Mouse (Mus musculus) embryonic facial prominence, embryonic 10.5 days (tissue): ENCODE measurements around the gene Wdfy4. TPM values are rescaled to one million over a fixed set of nuclear protein-coding genes. Genes with fewer than 3 reads are reported as not detected.

ENCODE experiments used
- DNase-seq: peaks from one replicate; pipeline ENCODE4 v3.0.0-alpha.2; 2017; ENCODE audit warnings: low spot score
- H3K27ac ChIP-seq: fragments of 300-500 bp; sonication (generic); replicated peaks from 2 replicates; pipeline ENCODE4 v1.5.1; 2016; ENCODE audit warnings: mild to moderate bottlenecking
- H3K27me3 ChIP-seq: fragments of 300-500 bp; sonication (generic); replicated peaks from 2 replicates; pipeline ENCODE4 v1.6.1; 2016; ENCODE audit warnings: low read depth, mild to moderate bottlenecking; ENCODE audit not compliant: poor library complexity, severe bottlenecking
- H3K36me3 ChIP-seq: fragments of 300-500 bp; sonication (generic); replicated peaks from 2 replicates; pipeline ENCODE4 v1.6.1; 2016; ENCODE audit warnings: mild to moderate bottlenecking, moderate library complexity
- H3K4me1 ChIP-seq: fragments of 300-500 bp; sonication (generic); 2 replicates; pipeline ENCODE4 v1.6.1; 2016
- H3K4me3 ChIP-seq: fragments of 300-500 bp; sonication (generic); 2 replicates; pipeline ENCODE4 v1.5.1; 2016; ENCODE audit warnings: mild to moderate bottlenecking, moderate library complexity
- H3K9me3 ChIP-seq: fragments of 300-500 bp; sonication (generic); 2 replicates; pipeline ENCODE4 v1.6.1; 2016; ENCODE audit warnings: mild to moderate bottlenecking
- WGBS: fragments of 180-500 bp; shearing (Covaris S2); methylation state at CpG from one replicate; pipeline ENCODE4 v1.1.7; 2016; 5-methylcytosine and 5-hydroxymethylcytosine counted together
- polyA plus RNA-seq: library from polyadenylated mRNA; unstranded; fragments of >200 nt; fragmentation: Nextera tagmentation; extraction: Ambion mirVana; gene quantifications from 2 replicates; pipeline ENCODE4 v1.2.1, GENCODE M21; 2016

Gene Wdfy4
- polyA plus RNA-seq, 1 experiment from 2014 or later: 0.17 TPM

DNA sequence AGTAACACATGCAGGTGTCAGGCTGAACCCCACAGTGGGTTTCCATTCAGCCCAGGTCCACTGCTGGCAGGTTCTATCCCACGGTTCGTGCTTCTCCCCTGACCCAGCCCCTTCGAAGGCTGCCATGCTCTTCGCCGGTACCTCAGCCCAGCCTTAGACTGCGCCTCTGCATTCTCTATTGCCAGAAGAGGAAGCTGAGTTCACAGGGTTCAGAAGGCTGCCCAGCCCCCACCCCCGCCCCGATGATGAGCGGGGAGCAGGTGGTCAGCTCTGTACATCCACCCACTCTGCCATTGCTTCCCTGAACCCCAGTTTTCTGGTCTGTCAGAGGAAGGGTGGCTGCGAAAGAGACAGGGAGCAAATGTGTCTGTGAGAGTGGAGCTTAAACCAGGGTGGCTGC lies 185.8 kb downstream of the Wdfy4 start:
- H3K27me3 ChIP-seq: 0 out of 2 replicates have a peak, but pooled peaks cover 4% of the 10 kb centered on the region
- peak overlapping the region; percentile 35; the same call in 1 of the 2 replicates for H3K27ac ChIP-seq
- no peaks in the 10 kb centered on the region for H3K36me3 ChIP-seq
- peaks cover 29% of the 10 kb centered on the region for H3K4me1 ChIP-seq
- no peaks in the 10 kb centered on the region for H3K9me3 ChIP-seq
- no peak overlapping the region for H3K4me3 ChIP-seq
- DNase-seq: no peak
- 22% methylated on average over 10 of the region's 10 CpGs for WGBS

DNA sequence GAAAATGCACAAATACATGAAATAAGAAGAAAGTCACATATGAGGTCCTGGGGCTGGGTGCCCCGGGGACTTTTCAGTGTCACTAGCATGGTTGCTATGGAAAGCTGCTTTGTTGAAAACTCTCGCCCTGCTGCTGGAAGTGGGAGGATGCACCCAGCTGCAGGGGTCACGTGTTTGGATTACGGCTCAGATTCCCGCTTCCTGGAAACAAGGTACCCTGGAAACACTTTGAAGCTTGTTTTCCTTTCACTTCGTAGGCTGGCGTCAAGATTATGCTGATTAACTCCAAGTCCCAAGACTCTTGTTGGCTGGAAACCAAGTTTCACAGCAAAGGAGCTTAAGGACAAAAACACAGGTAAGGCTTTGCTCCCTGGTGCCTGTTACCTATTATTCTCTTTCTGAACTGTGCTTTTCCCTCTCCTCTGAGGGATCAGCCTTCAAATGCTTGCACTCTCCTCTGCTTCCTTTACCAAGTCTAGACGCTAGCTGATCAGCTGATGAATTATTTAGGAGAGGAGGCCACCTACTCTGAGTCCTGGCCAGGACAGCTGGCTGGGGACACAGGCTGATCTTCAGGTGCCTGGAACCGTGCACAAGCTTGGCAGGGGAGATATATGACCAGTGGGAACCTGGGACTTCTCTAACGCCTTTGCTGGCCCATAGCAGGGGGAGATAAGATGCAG lies 190.2 kb downstream of the Wdfy4 start:
- Histone ChIP-seq H3K27ac (peak overlapping the region; percentile 65), H3K9me3 (no peaks in the 10 kb centered on the region), H3K4me1 (peaks cover 24% of the 10 kb centered on the region), H3K27me3 (0 out of 2 replicates have a peak, but pooled peaks cover 4% of the 10 kb centered on the region), H3K4me3 (peak overlapping the region; percentile 36), H3K36me3 (no peaks in the 10 kb centered on the region)
- WGBS: 8% methylated on average over 10 of the region's 10 CpGs
- peak; percentile 80 for DNase-seq

DNA sequence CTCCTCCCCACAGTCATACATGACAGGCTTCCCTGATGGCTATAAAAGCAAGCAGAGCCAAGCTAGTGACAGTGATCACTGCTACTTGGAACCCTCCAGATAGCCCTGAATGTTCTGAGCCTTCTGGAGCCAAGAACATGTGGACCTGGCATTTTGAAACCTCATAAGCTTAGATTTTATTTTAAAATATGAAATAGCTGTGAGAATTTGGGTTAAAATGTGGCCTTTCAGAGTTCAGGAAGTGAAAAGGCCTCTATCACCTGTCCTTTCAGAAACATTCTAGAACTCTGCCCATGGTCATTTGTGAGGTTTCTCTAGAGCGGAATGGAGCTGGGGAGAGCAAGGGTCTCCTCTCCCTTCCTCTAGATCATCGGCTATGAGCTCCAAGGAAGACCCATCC lies 194.2 kb downstream of the Wdfy4 start, which contains the start of gene Lrrc18:
Gene Lrrc18, plus strand, starts transcription at position 301 of the 400 bp plus-strand sequence.
- 92% methylated on average over 2 of the region's 2 CpGs for WGBS
- no peak for DNase-seq
- no peak within 1 kb of the TSS for H3K27ac ChIP-seq
- H3K36me3 ChIP-seq: no peaks in the 10 kb centered on the region
- no peak within 1 kb of the TSS for H3K4me3 ChIP-seq
- 0 out of 2 replicates have a peak, but pooled peaks cover 4% of the 10 kb centered on the region for H3K27me3 ChIP-seq
- H3K4me1 ChIP-seq: peaks cover 13% of the 10 kb centered on the region
- H3K9me3 ChIP-seq: no peaks in the 10 kb centered on the region

DNA sequence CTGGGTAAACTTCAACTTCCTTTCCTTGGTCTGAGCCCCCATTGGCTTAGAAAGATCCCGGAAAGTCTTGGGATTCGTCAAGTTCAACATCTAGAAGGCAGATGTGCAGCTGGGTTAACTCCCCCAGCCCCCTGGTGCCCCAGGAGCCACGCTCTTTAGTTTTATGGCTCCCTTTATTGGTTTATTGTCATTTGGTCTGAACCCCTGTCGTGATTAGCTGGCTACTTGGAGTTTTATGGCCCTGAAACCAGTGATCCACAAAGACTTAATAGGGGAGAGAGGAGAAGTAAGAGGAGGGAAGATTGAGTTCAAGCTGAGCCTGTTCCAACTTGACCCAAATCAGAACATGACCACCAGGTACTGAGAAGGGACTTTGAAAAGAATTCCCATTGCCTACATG lies 198.6 kb downstream of the Wdfy4 start:
- 71% methylated on average over 4 of the region's 4 CpGs for WGBS
- Histone ChIP-seq H3K9me3 (no peaks in the 10 kb centered on the region), H3K36me3 (no peaks in the 10 kb centered on the region), H3K4me3 (no peak overlapping the region), H3K4me1 (0 out of 2 replicates have a peak, but pooled peaks cover 7% of the 10 kb centered on the region), H3K27ac (no peak overlapping the region), H3K27me3 (no peaks in the 10 kb centered on the region)
- no peak for DNase-seq

DNA sequence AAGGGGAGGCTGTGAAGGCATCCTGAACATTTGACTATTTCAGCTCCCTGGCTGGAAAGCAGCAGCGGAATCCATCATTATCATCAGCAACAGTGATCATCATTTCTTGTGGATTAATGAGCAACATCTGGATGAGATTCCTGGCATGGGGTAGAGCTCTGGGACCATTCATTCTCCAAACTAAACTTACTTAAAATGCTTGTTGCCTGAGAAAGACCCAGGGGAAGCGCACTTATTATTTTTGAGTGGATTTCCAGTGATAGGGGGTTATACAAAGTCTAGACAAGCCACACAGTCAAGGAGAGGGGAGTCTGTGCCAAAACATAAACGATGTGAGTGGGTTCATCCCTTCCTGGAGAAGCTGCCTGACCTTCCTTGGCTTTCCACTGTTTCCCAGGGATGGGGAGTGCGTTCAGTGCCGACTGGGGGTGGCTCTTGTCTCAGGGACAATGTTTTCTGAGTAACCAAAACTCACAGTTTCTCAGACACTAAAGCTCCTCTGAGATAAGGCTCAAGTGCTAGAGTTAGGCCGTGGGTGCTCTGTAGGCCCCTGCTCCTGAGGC lies 201.1 kb downstream of the Wdfy4 start:
- Histone ChIP-seq H3K4me3 (no peak overlapping the region), H3K4me1 (0 out of 2 replicates have a peak, but pooled peaks cover 7% of the 10 kb centered on the region), H3K27me3 (no peaks in the 10 kb centered on the region), H3K36me3 (no peaks in the 10 kb centered on the region), H3K27ac (no peak overlapping the region), H3K9me3 (no peaks in the 10 kb centered on the region)
- WGBS: 80% methylated on average over 6 of the region's 6 CpGs
- DNase-seq: no peak

DNA sequence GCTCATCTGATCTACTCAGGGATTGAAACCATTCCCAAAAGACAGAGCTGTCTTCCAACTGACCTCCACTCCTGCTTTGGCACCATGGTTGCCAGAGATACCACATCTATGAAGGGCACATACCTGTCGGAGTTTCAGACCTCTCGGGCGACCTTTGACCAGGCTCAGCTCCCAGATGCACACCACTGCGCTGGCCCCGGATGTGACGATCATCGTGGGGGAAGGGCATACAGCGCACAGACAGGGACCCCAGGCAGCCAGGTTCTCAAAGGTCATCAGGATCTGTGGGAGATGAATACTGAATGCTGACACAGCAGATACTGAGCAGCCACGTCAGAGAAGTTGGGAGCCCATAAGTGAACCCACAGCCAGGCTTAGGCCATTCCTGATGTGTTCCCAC lies 214.6 kb downstream of the Wdfy4 start:
- Histone ChIP-seq H3K36me3 (no peaks in the 10 kb centered on the region), H3K9me3 (no peaks in the 10 kb centered on the region), H3K4me3 (no peak overlapping the region), H3K27ac (no peak overlapping the region), H3K27me3 (no peaks in the 10 kb centered on the region; the same call in 1 of the 2 replicates), H3K4me1 (no peaks in the 10 kb centered on the region)
- DNase-seq: no peak
- WGBS: 71% methylated on average over 9 of the region's 9 CpGs

DNA sequence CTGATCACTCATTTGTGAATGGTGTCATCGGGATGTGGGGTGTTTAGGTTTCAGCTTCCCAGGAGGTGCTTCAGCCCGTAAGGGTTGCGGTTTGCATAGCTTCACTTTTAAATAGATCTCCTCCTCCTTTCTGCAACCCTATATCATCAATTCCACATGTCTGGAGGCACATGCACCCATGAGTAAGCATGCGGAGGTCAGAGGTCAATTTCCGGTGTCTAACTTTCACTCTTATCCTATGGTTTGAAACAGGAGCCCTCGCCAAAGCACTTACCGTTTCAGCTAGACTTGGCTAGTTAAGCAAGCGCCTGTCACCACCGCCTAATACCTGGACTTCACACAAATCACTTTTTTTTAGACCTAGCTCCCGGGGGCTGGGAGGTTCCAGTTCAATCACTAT lies 220.6 kb downstream of the Wdfy4 start:
- 60% methylated on average over 10 of the region's 10 CpGs for WGBS
- DNase-seq: peak; percentile 47

DNA sequence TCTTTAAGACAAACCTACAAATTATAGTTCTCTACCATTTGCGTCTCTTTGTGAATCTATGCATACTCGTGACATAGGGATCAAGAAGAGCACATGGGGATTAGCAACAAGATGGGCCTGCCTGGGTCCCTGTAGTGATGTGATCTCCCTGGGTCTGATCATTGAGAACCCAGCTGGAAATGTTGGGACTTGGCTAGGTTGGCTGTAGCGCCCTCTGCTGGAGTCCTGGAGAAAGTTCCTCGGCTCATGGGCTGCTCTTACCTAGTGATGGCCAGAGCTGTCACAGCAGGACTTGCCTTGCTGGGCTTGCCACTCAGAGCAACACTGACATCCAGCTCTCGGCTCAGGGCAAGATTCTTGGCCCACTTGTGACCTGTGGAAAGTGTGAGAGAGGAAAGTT lies 224.8 kb downstream of the Wdfy4 start:
- Histone ChIP-seq H3K4me3 (no peak overlapping the region), H3K4me1 (peaks cover 33% of the 10 kb centered on the region), H3K27ac (no peak overlapping the region), H3K27me3 (0 out of 2 replicates have a peak, but pooled peaks cover 7% of the 10 kb centered on the region), H3K9me3 (no peaks in the 10 kb centered on the region), H3K36me3 (no peaks in the 10 kb centered on the region)
- DNase-seq: peak; percentile 78
- WGBS: 37% methylated on average over 5 of the region's 5 CpGs

More for the DNA sequence above, 220.6 kb downstream of the Wdfy4 start:
- peaks cover 33% of the 10 kb centered on the region for H3K4me1 ChIP-seq
- no peak overlapping the region for H3K4me3 ChIP-seq
- no peaks in the 10 kb centered on the region for H3K27me3 ChIP-seq
- H3K9me3 ChIP-seq: no peaks in the 10 kb centered on the region
- H3K36me3 ChIP-seq: no peaks in the 10 kb centered on the region
- H3K27ac ChIP-seq: no peak overlapping the region

DNA sequence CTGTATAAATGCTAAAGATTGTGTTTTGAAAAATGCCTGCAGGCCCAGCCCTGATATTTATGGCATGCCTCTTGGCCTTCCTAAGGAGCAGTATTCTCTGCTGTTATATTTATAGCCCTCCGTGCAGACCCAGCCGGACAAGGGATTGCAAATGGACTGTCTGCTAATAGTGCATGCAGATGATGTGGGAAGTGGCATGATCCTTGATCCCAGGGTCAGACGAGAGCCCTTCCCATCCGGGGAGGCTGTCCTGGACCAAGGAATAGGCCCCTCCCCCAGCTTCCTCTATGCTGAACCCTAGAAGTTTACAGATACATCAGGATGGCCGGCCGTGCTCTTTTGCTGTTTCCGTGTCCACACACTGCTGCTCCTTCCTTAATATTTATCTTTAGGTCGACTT lies 226.6 kb downstream of the Wdfy4 start:
- H3K36me3 ChIP-seq: no peaks in the 10 kb centered on the region
- H3K27ac ChIP-seq: no peak overlapping the region
- DNase-seq: no peak
- H3K9me3 ChIP-seq: no peaks in the 10 kb centered on the region
- H3K4me3 ChIP-seq: no peak overlapping the region
- H3K27me3 ChIP-seq: 0 out of 2 replicates have a peak, but pooled peaks cover 10% of the 10 kb centered on the region
- WGBS: 55% methylated on average over 8 of the region's 8 CpGs
- peaks cover 19% of the 10 kb centered on the region for H3K4me1 ChIP-seq

DNA sequence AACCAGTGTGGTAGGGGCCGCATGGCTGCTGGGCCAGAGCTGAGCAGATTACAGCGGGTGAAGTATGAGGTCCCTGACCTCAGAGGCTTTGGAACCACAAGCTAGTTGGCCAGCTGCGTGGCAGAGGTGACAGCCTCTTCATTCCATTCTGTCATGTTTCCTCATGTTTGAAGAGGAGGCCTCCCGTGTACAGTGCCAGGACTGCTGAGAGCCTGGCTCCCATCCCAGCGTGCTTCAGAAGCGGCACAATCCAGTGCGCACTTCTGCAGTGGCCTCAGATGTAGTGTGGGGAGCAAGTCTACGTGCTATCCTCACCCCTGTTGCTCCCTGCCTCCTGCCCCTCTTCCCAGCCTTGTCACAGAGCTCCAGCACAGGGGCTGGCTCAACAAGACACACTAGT lies 228.8 kb downstream of the Wdfy4 start:
- Histone ChIP-seq H3K9me3 (no peaks in the 10 kb centered on the region), H3K36me3 (no peaks in the 10 kb centered on the region), H3K4me3 (no peak overlapping the region), H3K4me1 (peaks cover 18% of the 10 kb centered on the region), H3K27me3 (0 out of 2 replicates have a peak, but pooled peaks cover 10% of the 10 kb centered on the region), H3K27ac (no peak overlapping the region)
- no peak for DNase-seq
- WGBS: 87% methylated on average over 8 of the region's 8 CpGs

DNA sequence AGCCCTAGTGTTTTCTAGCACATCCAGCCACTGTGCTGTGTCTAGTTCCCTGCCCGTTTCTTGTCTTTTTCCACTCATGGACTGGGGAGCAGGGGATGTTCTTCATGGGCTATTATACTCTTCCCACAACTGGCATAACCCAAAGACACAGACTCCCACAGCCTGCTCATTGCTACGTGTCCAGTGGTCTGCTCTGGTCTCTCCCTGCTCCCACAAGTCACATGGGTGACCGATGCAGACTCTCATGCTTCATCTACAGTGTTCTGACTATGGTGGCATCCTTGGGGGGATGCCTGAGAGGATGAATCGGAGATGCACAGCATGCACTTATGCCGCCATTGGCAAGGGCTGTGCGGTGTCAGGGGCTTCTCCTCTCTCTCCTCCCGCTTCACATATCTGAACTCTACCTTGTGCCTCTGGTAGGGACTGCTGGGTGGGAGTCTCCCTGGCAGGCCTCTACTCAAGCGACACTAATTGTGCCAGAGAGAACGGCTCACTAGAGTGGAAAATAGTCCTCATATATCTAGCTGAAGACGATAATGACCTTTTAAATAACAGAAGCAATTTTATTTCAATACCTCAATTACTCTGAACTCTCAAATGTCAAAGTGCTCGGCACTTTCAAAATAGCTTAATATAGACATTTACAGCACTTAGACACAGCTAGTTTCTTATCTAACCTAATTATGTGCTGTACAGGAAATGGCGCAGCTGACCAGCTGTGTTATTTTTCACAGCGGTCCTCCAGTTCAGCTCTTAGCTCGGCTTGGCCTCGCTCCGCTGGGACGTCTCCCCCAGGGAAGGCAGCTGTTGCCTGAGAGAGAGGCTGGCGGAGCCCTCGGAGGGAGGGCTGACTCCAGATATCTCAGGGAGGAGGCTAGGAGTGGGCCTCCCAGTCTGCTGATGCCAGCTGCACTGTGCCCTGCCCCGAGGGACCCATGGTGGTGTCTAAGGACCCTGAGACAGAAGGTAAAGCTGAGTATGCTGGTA lies 234.7 kb downstream of the Wdfy4 start:
- DNase-seq: peak; percentile 58
- H3K27ac ChIP-seq: no peak overlapping the region; the same call in 1 of the 2 replicates
- H3K4me3 ChIP-seq: 0 out of 2 replicates have a peak overlapping the region, but pooled peaks have one; percentile 5
- 58% methylated on average over 20 of the region's 20 CpGs for WGBS
- H3K27me3 ChIP-seq: 0 out of 2 replicates have a peak, but pooled peaks cover 3% of the 10 kb centered on the region
- no peaks in the 10 kb centered on the region for H3K36me3 ChIP-seq
- H3K9me3 ChIP-seq: no peaks in the 10 kb centered on the region
- H3K4me1 ChIP-seq: peaks cover 21% of the 10 kb centered on the region

DNA sequence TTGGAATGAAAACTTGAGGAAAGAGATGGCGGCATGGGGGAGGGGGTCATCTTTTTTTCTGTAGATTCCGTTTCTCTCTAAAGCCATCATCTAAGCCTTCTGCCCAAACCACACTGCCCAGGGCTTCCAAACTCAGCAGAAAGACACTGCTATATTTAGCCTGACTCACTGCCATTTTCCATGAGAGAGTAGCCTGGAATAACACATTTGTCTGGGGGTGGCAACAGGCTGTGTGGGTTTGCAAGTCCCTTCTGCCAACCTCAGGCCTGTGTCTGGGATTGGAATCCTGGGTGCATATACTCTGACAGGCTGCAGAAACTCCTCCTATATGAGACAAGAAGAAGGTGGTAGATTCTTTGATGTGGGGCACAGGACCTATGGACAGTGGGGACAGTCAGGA lies 237.8 kb downstream of the Wdfy4 start:
- Histone ChIP-seq H3K27ac (no peak overlapping the region), H3K27me3 (no peaks in the 10 kb centered on the region), H3K36me3 (no peaks in the 10 kb centered on the region), H3K4me1 (peaks cover 16% of the 10 kb centered on the region), H3K4me3 (no peak overlapping the region), H3K9me3 (no peaks in the 10 kb centered on the region)
- WGBS: 93% methylated on average over 2 of the region's 2 CpGs
- DNase-seq: no peak
